Mouse (Mus musculus) adrenal gland, adult 2 months (tissue): ENCODE data around the gene Gm11236. TPM values are rescaled to one million over a fixed set of nuclear protein-coding genes. Genes with fewer than 3 reads are reported as not detected.
"Not testable (repeated sequence)": the region's sequence is repeated elsewhere in the genome, so short reads cannot be mapped to it uniquely, and the experiment has no call there.

ENCODE experiments used
- DNase-seq: peaks from one replicate; pipeline ENCODE4 v3.0.0; 2021
- long read RNA-seq: library from polyadenylated mRNA; stranded (forward); transcript quantifications from one replicate; pipeline ENCODE4 v2.0.0, GENCODE M21; 2021
- polyA plus RNA-seq: library from polyadenylated mRNA; depleted of rRNA; stranded (reverse); fragments of >200 nt; gene quantifications from 2 replicates; pipeline ENCODE4 v1.2.3, GENCODE M21; 2012; rRNA removed
- total RNA-seq, 2 experiments: library from RNA; stranded (reverse); gene quantifications; 2 replicates each; pipeline ENCODE4 v1.2.3; 2021

Gm11236 gene
- total RNA-seq (not detected), polyA plus RNA-seq (not detected in 2 replicates)
- long read RNA-seq: 0 reads

DNA sequence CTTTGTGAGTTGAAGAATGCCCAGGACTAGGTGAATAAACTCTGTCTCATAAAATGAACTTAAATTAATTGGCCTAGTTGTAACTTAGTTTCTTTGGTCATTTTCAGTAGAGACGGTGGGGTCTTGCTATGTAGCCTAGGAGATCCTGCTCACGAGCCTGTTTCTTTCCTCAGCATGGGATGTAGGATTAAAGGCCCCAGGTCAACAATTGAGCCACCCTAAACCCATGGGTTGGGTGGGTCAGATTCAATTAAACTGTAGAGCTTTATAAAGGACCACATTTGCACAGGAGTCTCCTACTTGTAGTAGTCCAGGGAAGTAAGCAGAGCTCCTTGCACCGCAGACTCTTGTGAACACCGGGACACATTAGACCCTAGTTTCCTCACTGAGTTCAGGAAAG is at the start of gene Gm11236:
Gene Gm11236 (plus strand): TSS at position 301 of the 400 bp plus-strand sequence.
- not testable (repeated sequence) for DNase-seq

DNA sequence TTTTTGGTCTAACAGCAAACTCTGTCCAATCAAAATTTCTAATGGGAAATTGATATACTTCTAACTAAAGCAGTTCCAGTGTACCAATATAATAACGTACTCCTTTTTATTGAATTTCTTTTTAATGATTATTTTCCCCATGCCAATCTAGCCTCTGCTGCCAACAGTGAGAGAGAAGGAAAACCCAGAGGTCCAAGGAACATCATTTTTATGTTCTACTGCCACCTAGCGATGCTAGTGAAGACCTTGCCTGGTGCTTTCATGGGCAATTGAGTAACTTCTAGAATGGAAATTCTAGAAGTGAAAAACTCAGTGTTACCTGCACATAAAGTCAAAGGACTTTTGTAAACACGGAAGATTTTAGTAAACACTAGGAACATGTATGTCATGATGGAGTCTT is 38.7 kb upstream of the Gm11236 start:
- no peak for DNase-seq

DNA sequence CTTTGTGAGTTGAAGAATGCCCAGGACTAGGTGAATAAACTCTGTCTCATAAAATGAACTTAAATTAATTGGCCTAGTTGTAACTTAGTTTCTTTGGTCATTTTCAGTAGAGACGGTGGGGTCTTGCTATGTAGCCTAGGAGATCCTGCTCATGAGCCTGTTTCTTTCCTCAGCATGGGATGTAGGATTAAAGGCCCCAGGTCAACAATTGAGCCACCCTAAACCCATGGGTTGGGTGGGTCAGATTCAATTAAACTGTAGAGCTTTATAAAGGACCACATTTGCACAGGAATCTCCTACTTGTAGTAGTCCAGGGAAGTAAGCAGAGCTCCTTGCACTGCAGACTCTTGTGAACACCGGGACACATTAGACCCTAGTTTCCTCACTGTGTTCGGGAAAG is 30.3 kb upstream of the Gm11236 start, which contains the start of gene Gm11238:
Gene Gm11238 (plus strand): TSS at position 301 of the 400 bp plus-strand sequence.
- not testable (repeated sequence) for DNase-seq

DNA sequence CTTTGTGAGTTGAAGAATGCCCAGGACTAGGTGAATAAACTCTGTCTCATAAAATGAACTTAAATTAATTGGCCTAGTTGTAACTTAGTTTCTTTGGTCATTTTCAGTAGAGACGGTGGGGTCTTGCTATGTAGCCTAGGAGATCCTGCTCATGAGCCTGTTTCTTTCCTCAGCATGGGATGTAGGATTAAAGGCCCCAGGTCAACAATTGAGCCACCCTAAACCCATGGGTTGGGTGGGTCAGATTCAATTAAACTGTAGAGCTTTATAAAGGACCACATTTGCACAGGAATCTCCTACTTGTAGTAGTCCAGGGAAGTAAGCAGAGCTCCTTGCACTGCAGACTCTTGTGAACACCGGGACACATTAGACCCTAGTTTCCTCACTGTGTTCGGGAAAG is 15.2 kb upstream of the Gm11236 start, which contains the start of gene Gm11237:
Gene Gm11237 (plus strand): TSS at position 301 of the 400 bp plus-strand sequence.
- not testable (repeated sequence) for DNase-seq

DNA sequence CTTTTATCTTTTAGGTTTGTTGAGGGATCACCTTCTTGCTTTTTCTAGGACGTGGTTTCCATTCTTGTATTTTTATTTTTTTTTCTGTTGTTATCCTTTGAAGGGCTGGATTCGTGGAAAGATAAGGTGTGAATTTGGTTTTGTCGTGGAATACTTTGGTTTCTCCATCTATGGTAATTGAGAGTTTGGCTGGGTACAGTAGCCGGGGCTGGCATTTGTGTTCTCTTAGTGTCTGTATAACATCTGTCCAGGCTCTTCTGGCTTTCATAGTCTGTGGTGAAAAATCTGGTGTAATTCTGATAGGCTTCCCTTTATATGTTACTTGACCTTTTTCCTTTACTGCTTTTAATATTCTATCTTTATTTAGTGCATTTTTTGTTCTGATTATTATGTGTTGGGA is 23.9 kb downstream of the Gm11236 start:
- DNase-seq: not testable (repeated sequence)

DNA sequence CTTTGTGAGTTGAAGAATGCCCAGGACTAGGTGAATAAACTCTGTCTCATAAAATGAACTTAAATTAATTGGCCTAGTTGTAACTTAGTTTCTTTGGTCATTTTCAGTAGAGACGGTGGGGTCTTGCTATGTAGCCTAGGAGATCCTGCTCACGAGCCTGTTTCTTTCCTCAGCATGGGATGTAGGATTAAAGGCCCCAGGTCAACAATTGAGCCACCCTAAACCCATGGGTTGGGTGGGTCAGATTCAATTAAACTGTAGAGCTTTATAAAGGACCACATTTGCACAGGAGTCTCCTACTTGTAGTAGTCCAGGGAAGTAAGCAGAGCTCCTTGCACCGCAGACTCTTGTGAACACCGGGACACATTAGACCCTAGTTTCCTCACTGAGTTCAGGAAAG is 30.1 kb downstream of the Gm11236 start, which contains the start of gene Gm11239:
Gene Gm11239 (plus strand): TSS at position 301 of the 400 bp plus-strand sequence.
- DNase-seq: not testable (repeated sequence)

DNA sequence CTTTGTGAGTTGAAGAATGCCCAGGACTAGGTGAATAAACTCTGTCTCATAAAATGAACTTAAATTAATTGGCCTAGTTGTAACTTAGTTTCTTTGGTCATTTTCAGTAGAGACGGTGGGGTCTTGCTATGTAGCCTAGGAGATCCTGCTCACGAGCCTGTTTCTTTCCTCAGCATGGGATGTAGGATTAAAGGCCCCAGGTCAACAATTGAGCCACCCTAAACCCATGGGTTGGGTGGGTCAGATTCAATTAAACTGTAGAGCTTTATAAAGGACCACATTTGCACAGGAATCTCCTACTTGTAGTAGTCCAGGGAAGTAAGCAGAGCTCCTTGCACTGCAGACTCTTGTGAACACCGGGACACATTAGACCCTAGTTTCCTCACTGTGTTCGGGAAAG is 45.3 kb downstream of the Gm11236 start, which contains the start of gene Gm428:
Gene Gm428 (plus strand): TSS at position 301 of the 400 bp plus-strand sequence.
- not testable (repeated sequence) for DNase-seq

Other genes starting within 250 kb of the Gm11236 start
- gene Gm11487, start 233.0 kb upstream of the Gm11236 start, total RNA-seq: not detected
- gene Gm11487, start 233.0 kb upstream of the Gm11236 start, polyA plus RNA-seq: not detected in 2 replicates
- not detected for gene Gm11238, start 30.2 kb upstream of the Gm11236 start, total RNA-seq
- not detected in 2 replicates for gene Gm11238, start 30.2 kb upstream of the Gm11236 start, polyA plus RNA-seq
- not detected for gene Gm11237, start 15.1 kb upstream of the Gm11236 start, total RNA-seq
- not detected in 2 replicates for gene Gm11237, start 15.1 kb upstream of the Gm11236 start, polyA plus RNA-seq
- gene Gm11239, start 30.2 kb downstream of the Gm11236 start, total RNA-seq: not detected
- not detected in 2 replicates for gene Gm11239, start 30.2 kb downstream of the Gm11236 start, polyA plus RNA-seq
- gene Gm428, start 45.4 kb downstream of the Gm11236 start, total RNA-seq: not detected
- not detected in 2 replicates for gene Gm428, start 45.4 kb downstream of the Gm11236 start, polyA plus RNA-seq
- gene Rasef, start 152.9 kb downstream of the Gm11236 start, total RNA-seq: not detected
- gene Rasef, start 152.9 kb downstream of the Gm11236 start, polyA plus RNA-seq: not detected in 2 replicates
- gene Gm11758, start 238.1 kb downstream of the Gm11236 start, total RNA-seq: not detected
- not detected in 2 replicates for gene Gm11758, start 238.1 kb downstream of the Gm11236 start, polyA plus RNA-seq